Mouse (Mus musculus) lung, adult 2 months (tissue): ENCODE results near the gene Zc3h14.

Experiments
- CTCF ChIP-seq: fragments of 200-500 bp; IDR thresholded peaks from 2 replicates; pipeline ENCODE4 v1.5.1; 2011; ENCODE audit warnings: mild to moderate bottlenecking, low read length, control low read depth; ENCODE audit not compliant: insufficient read depth
- POLR2A ChIP-seq: fragments of 200-500 bp; IDR thresholded peaks from 2 replicates; pipeline ENCODE4 v1.6.1; 2011; ENCODE audit warnings: low read depth, mild to moderate bottlenecking, control low read depth, low read length, borderline replicate concordance; ENCODE audit errors: extremely low read depth

- TF ChIP-seq CTCF (no peak), POLR2A (no peak)
Measured at GRCm38 (mm10) chr12:98766241-98766640, 19.5 kb downstream of the Zc3h14 start.
